9 mouse cellular contexts compared by ENCODE assay signal in the genomic region with DNA sequence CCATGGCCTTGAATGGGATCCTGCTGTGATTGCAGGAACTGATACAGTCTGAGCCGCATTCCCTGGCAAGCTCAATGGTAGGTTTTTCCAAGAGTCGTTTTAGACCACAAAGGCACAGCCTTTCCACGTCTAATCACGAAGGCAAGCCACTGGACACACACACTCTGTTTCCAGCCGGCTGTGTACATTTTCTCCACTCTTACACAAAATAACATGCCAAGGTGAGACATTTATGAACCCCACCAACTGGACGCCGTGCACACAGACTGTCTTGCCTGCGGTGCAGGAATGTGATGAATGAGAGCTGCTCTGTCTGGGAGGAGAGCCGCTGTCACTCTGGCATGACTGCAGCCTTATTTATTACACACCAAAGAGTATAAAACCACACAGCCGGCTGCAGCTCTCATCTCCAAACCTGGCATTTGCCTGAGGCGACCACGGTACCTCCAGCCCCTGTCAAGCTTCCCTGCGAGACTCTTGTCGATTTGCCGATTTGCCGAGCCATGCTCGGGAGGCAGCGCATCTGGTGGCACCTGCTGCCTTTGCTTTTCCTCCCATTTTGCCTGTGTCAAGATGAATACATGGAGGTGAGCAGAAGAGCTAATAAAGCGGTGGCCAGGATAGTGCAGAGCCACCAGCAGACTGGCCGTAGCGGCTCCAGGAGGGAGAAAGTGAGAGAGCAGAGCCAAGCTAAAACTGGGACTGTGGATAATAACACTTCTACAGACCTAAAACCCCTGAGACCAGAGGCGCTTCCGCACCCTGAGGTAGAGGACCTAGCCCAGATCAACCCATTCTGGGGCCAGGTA. TPM values are rescaled to one million over a fixed set of nuclear protein-coding genes. Genes with fewer than 3 reads are reported as not detected.
DNase-seq lines count a peak whose midpoint lies in the region; ATAC-seq and TF ChIP-seq lines count a peak whose summit lies in the region.
"Had no signal": no experiment of that assay in that cellular context is flagged by ENCODE, and none has a peak within 500 bp of the region (broad histone marks: within the 10 kb centered on the region; RNA-seq: fewer than 3 reads in every experiment).

Gene C1qtnf3 (plus strand): TSS at position 382 of the 809 bp plus-strand sequence.

- no peaks in the 10 kb centered on the region for H3K27me3 ChIP-seq in kidney, embryonic 15.5 days
- H3K27me3 ChIP-seq in neural tube, embryonic 13.5 days = no peaks in the 10 kb centered on the region
- H3K27me3 ChIP-seq in heart, embryonic 11.5 days (ENCODE audit: control insufficient read depth, insufficient read depth, low read length) = no peaks in the 10 kb centered on the region

- H3K4me2 ChIP-seq in kidney, embryonic 15.5 days = peak within 1 kb of the TSS; percentile 33
- peak within 1 kb of the TSS; percentile 48 for H3K4me2 ChIP-seq in neural tube, embryonic 13.5 days
- H3K4me2 ChIP-seq in heart, embryonic 11.5 days = no peak within 1 kb of the TSS

- ATAC-seq in kidney, embryonic 15.5 days (replicated peaks; ENCODE audit: low FRiP score) = peak; percentile 52; the same call in 1 of the 2 replicates
- ATAC-seq in neural tube, embryonic 13.5 days (ENCODE audit: low read depth) = peak; percentile 70
- no peak for ATAC-seq in heart, embryonic 11.5 days (replicated peaks; ENCODE audit: insufficient number of reproducible peaks, low FRiP score, low TSS enrichment)

- peaks cover 35% of the 10 kb centered on the region for H3K4me1 ChIP-seq in kidney, embryonic 15.5 days
- H3K4me1 ChIP-seq in neural tube, embryonic 13.5 days (replicated peaks) = peaks cover 21% of the 10 kb centered on the region
- H3K4me1 ChIP-seq in heart, embryonic 11.5 days (ENCODE audit: control insufficient read depth, insufficient read depth, low read length) = no peaks in the 10 kb centered on the region

- intact Hi-C loops in left cerebral cortex, postnatal 4 days (cut with DNase I) = no loop called here
- intact Hi-C loops in left cerebral cortex, postnatal 36 days (cut with DNase I) = no loop called here
- intact Hi-C loops in left cerebral cortex, adult 2 months (cut with DNase I) = no loop called here

- no peaks in the 10 kb centered on the region for H3K9me3 ChIP-seq in kidney, embryonic 15.5 days (replicated peaks)
- no peaks in the 10 kb centered on the region for H3K9me3 ChIP-seq in neural tube, embryonic 13.5 days
- no peaks in the 10 kb centered on the region for H3K9me3 ChIP-seq in heart, embryonic 11.5 days (replicated peaks; ENCODE audit: control insufficient read depth, low read length)

- H3K27ac ChIP-seq in kidney, embryonic 15.5 days = peak within 1 kb of the TSS; percentile 78
- peak within 1 kb of the TSS; percentile 59 for H3K27ac ChIP-seq in neural tube, embryonic 13.5 days (replicated peaks)
- no peak within 1 kb of the TSS for H3K27ac ChIP-seq in heart, embryonic 11.5 days (ENCODE audit: low read depth, low read length)
- H3K27ac ChIP-seq in left cerebral cortex, adult 2 months = no peak within 1 kb of the TSS
- H3K27ac ChIP-seq: macrophage had no signal

- 44% methylated on average over 23 of the region's 23 CpGs for WGBS in kidney, embryonic 15.5 days
- WGBS in neural tube, embryonic 13.5 days = 34% methylated on average over 23 of the region's 23 CpGs
- 79% methylated on average over 23 of the region's 23 CpGs for WGBS in heart, embryonic 11.5 days (ENCODE audit: insufficient replicate concordance)

- no peaks in the 10 kb centered on the region for H3K36me3 ChIP-seq in kidney, embryonic 15.5 days
- H3K36me3 ChIP-seq in neural tube, embryonic 13.5 days = no peaks in the 10 kb centered on the region
- no peaks in the 10 kb centered on the region for H3K36me3 ChIP-seq in heart, embryonic 11.5 days (ENCODE audit: control insufficient read depth, insufficient read depth, low read length)

- DNase-seq in left cerebral cortex, postnatal 4 days = peak; percentile 12
- no peak for DNase-seq in left cerebral cortex, postnatal 36 days (ENCODE audit: low spot score in 2 of 2)
- DNase-seq in embryo, embryonic 11 days = peak; percentile 26
- no peak for DNase-seq in spleen, postnatal 36 days (ENCODE audit: low spot score in 2 of 2)
- DNase-seq in left cerebral cortex, adult 2 months (ENCODE audit: extremely low spot score in 1 of 2, low spot score in 2 of 2) = no peak

- TF ChIP-seq CTCF in left cerebral cortex, adult 2 months (IDR thresholded peaks at IDR 0.05) = no peak

- no peak within 1 kb of the TSS for H3K9ac ChIP-seq in kidney, embryonic 15.5 days
- H3K9ac ChIP-seq in neural tube, embryonic 13.5 days = peak within 1 kb of the TSS; percentile 54
- no peak within 1 kb of the TSS for H3K9ac ChIP-seq in heart, embryonic 11.5 days (ENCODE audit: low read depth, low read length)

- no peak within 1 kb of the TSS for H3K4me3 ChIP-seq in kidney, embryonic 15.5 days (replicated peaks)
- peak within 1 kb of the TSS; percentile 23 for H3K4me3 ChIP-seq in neural tube, embryonic 13.5 days
- H3K4me3 ChIP-seq in heart, embryonic 11.5 days (ENCODE audit: low read depth, low read length) = no peak within 1 kb of the TSS
- H3K4me3 ChIP-seq in left cerebral cortex, adult 2 months = no peak within 1 kb of the TSS

RNA-seq across cellular contexts. Expression of gene C1qtnf3, which starts in this region (rescaled TPM):
- under 1 TPM; 0.16 to 0.36 TPM for total RNA-seq in left cerebral cortex, postnatal 4 days (2021)
- not detected for total RNA-seq in left cerebral cortex, postnatal 36 days (2021)
- 14.7 and 15.8 TPM in 2 replicates for polyA plus RNA-seq in kidney, embryonic 15.5 days (2015; fragmentation: Nextera tagmentation; extraction: Ambion mirVana)
- polyA plus RNA-seq in neural tube, embryonic 13.5 days (2015; fragmentation: Nextera tagmentation; extraction: Ambion mirVana) = 23.2 and 29.0 TPM in 2 replicates
- polyA plus RNA-seq in heart, embryonic 11.5 days (2014; fragmentation: Nextera tagmentation; extraction: Ambion mirVana) = 0.19 and 0.66 TPM in 2 replicates
- total RNA-seq in left cerebral cortex, adult 2 months (2021) = under 1 TPM in 1 of 2 experiments, not detected in 1; 0.14 TPM
- polyA plus RNA-seq: macrophage had no signal

Comparison
In these comparisons a context has a peak if more than half of its experiments do, and no peak if none do; other contexts are left out.
1. Peak in DNase-seq in left cerebral cortex, postnatal 4 days; RNA of the gene not detected or under 1 TPM.
2. H3K27ac ChIP-seq: peak in kidney, embryonic 15.5 days (single experiment) and neural tube, embryonic 13.5 days (single experiment); none in heart, embryonic 11.5 days (single experiment) and left cerebral cortex, adult 2 months (single experiment).